ENCODE assay signal across 18 mouse cellular contexts in the genomic region with DNA sequence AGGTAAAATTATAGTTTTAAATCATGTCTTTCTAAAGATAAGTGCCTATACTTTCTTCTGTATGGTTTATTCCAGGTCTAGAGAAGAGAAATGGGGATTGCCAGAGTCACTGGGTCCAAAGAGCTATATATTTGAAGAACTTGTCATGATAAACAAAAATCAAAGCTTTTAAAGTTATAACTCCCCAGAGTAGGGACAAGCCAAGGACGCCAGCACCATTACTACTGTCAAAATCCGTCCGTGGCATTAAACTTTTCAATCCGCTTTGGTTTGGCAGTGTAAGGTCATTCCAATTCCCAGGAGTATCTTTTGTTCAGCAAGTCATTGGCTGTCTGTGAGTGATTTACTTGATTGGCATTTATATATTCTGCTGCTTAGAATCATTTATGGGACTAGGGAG.
DNase-seq lines count a peak whose midpoint lies in the region; ATAC-seq and TF ChIP-seq lines count a peak whose summit lies in the region.
"Had no signal": no experiment of that assay in that cellular context is flagged by ENCODE, and none has a peak within 500 bp of the region (broad histone marks: within the 10 kb centered on the region; RNA-seq: fewer than 3 reads in every experiment).

No protein-coding gene starts in this region.

- H3K4me2 ChIP-seq in hindbrain, embryonic 12.5 days (replicated peaks) = no peak overlapping the region
- H3K4me2 ChIP-seq: embryonic facial prominence, embryonic 12.5 days; forebrain, embryonic 13.5 days; forebrain, embryonic 15.5 days had no signal

- H3K9me3 ChIP-seq in hindbrain, embryonic 12.5 days (replicated peaks) = no peaks in the 10 kb centered on the region

- WGBS in hindbrain, embryonic 12.5 days = 59% methylated on average over 4 of the region's 4 CpGs

- ATAC-seq in hindbrain, embryonic 12.5 days (ENCODE audit: low FRiP score) = no peak
- ATAC-seq: forebrain, embryonic 13.5 days; forebrain, embryonic 15.5 days; forebrain, postnatal 0 days had no signal

- DNase-seq in adrenal gland, adult 2 months = peak; percentile 57
- no peak for DNase-seq in adrenal gland, adult 18-20 months (ENCODE audit: low spot score in 2 of 2)
- peak; percentile 54 for DNase-seq in adrenal gland, adult 8-10 months
- DNase-seq in adrenal gland, postnatal 10 days = peak; percentile 36
- DNase-seq in adrenal gland, postnatal 36 days = peak; percentile 23 to 55
- DNase-seq in cerebellum, adult 11-12 months = no peak
- DNase-seq in layer of hippocampus, adult 2 months (ENCODE audit: low spot score in 2 of 2) = no peak
- DNase-seq: cerebellum, adult 11 months; cerebellum, adult 2 months; cerebellum, adult 9-10 months; cerebellum, postnatal 10 days; cerebellum, postnatal 25 days; forebrain, postnatal 0 days had no signal

- H3K4me1 ChIP-seq in hindbrain, embryonic 12.5 days = no peaks in the 10 kb centered on the region
- H3K4me1 ChIP-seq: embryonic facial prominence, embryonic 10.5 days; embryonic facial prominence, embryonic 12.5 days; forebrain, embryonic 13.5 days; forebrain, embryonic 15.5 days had no signal

- no peaks in the 10 kb centered on the region for H3K36me3 ChIP-seq in hindbrain, embryonic 12.5 days
- H3K36me3 ChIP-seq: embryonic facial prominence, embryonic 10.5 days; embryonic facial prominence, embryonic 12.5 days; forebrain, embryonic 15.5 days had no signal

- no peaks in the 10 kb centered on the region for H3K27me3 ChIP-seq in hindbrain, embryonic 12.5 days
- H3K27me3 ChIP-seq: embryonic facial prominence, embryonic 12.5 days; forebrain, embryonic 13.5 days; forebrain, embryonic 15.5 days had no signal

- no peak overlapping the region for H3K27ac ChIP-seq in hindbrain, embryonic 12.5 days
- no peak overlapping the region for H3K27ac ChIP-seq in layer of hippocampus, adult 2 months
- H3K27ac ChIP-seq: embryonic facial prominence, embryonic 10.5 days; embryonic facial prominence, embryonic 12.5 days; forebrain, embryonic 13.5 days; forebrain, embryonic 15.5 days had no signal

- no peak overlapping the region for H3K9ac ChIP-seq in hindbrain, embryonic 12.5 days
- H3K9ac ChIP-seq: embryonic facial prominence, embryonic 12.5 days; forebrain, embryonic 13.5 days; forebrain, embryonic 15.5 days; forebrain, postnatal 0 days had no signal

- H3K4me3 ChIP-seq in hindbrain, embryonic 12.5 days = no peak overlapping the region
- no peak overlapping the region for H3K4me3 ChIP-seq in layer of hippocampus, adult 2 months
- H3K4me3 ChIP-seq: embryonic facial prominence, embryonic 10.5 days; embryonic facial prominence, embryonic 12.5 days; forebrain, embryonic 13.5 days; forebrain, embryonic 15.5 days had no signal

- no peak for TF ChIP-seq CTCF in layer of hippocampus, adult 2 months (conservative IDR thresholded peaks at IDR 0.05)

Comparison
In these comparisons a context has a peak if more than half of its experiments do, and no peak if none do; other contexts are left out.
1. DNase-seq: peak in adrenal gland, adult 2 months (single experiment), adrenal gland, adult 8-10 months (single experiment), adrenal gland, postnatal 10 days (single experiment) and adrenal gland, postnatal 36 days (2 of 2); none in adrenal gland, adult 18-20 months (0 of 2), cerebellum, adult 11-12 months (single experiment) and layer of hippocampus, adult 2 months (0 of 2).